Mouse (Mus musculus): Measurements from ENCODE around the gene Gtdc1. TPM values are rescaled to one million over a fixed set of nuclear protein-coding genes. Genes with fewer than 3 reads are reported as not detected.

Gene Gtdc1
- polyA plus RNA-seq, 1 experiment from 2014 or later: 14.9 TPM

DNA sequence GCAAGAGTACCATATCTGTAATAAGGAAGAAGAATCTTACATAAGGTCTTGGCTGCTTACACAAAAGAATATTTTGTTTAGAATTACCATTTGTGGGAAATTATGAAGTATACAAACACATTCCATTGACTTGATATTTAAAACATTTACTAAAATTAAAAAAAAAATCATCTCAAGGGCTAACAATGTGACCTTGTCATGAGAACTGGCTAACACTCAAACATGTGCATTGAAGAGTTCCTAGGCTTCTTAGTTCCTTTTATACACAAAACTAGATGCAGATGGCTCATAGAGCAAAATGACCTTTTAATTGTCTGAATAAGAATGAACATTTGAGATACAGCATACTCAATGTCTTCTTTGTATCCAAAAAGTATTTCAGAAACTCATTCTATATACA lies 344.0 kb downstream of the Gtdc1 start:
- Histone ChIP-seq H3K27me3 (no peaks in the 10 kb centered on the region), H3K4me3 (replicated peaks) (no peak overlapping the region), H3K9me3 (replicated peaks) (no peaks in the 10 kb centered on the region), H3K9ac (no peak overlapping the region), H3K36me3 (no peaks in the 10 kb centered on the region), H3K4me2 (replicated peaks) (no peak overlapping the region), H3K27ac (replicated peaks) (no peak overlapping the region), H3K4me1 (no peaks in the 10 kb centered on the region)
- no peak for ATAC-seq (ENCODE audit: insufficient number of reproducible peaks, low FRiP score, low TSS enrichment, low read depth)

DNA sequence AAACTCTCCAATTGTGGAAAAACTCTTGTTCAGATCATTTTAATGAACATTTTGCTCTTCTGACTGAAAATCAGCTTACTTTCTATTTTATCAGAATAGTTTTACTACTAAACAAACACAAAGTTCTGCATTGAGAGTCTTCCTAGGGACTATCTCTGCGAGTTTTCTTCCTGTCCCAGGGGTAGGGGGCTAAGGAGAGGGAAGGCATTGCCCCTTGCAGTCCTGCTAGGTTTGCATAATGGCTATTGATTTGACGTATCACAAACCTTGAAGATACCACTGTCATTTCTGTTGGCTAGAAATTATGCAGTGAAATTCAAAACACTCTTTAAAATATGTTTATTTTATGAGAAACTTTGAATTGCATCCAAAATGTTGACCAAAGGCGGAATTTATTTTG lies 355.6 kb downstream of the Gtdc1 start:
- no peaks in the 10 kb centered on the region for H3K36me3 ChIP-seq
- H3K4me3 ChIP-seq (replicated peaks): no peak overlapping the region
- H3K9me3 ChIP-seq (replicated peaks): no peaks in the 10 kb centered on the region
- no peak overlapping the region for H3K4me2 ChIP-seq (replicated peaks)
- no peak overlapping the region for H3K27ac ChIP-seq (replicated peaks)
- 56% methylated on average over 3 of the region's 3 CpGs for WGBS
- H3K9ac ChIP-seq: no peak overlapping the region
- no peaks in the 10 kb centered on the region for H3K27me3 ChIP-seq
- 0 out of 2 replicates have a peak, but pooled peaks cover 4% of the 10 kb centered on the region for H3K4me1 ChIP-seq
- no peak for ATAC-seq (ENCODE audit: insufficient number of reproducible peaks, low FRiP score, low TSS enrichment, low read depth)

DNA sequence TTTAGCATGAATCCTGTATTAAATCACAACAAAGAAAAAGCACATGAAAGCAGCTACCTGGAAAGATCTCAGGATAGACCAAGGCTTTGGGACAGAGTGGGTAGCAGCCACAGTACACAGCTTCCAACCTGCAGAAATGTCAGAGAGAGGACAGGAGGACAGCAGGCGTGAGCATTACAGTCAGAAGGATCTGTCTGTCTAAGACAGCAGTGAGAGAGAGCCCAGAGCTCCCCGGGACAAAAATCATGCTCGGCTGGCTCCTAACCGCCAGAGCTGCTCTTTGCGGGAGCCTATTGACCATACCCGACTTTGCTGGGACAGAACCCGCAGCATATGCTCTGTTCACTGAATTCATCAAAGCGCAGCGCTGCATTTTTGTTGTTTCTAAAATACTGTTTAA lies 356.3 kb downstream of the Gtdc1 start:
- H3K9me3 ChIP-seq (replicated peaks): no peaks in the 10 kb centered on the region
- H3K27ac ChIP-seq (replicated peaks): peak overlapping the region; percentile 13; the same call in 1 of the 2 replicates
- no peak overlapping the region for H3K4me3 ChIP-seq (replicated peaks)
- no peaks in the 10 kb centered on the region for H3K27me3 ChIP-seq
- no peaks in the 10 kb centered on the region for H3K36me3 ChIP-seq
- no peak for ATAC-seq (ENCODE audit: insufficient number of reproducible peaks, low FRiP score, low TSS enrichment, low read depth)
- no peak overlapping the region for H3K9ac ChIP-seq
- H3K4me1 ChIP-seq: 0 out of 2 replicates have a peak, but pooled peaks cover 4% of the 10 kb centered on the region
- 41% methylated on average over 9 of the region's 9 CpGs for whole genome bisulfite sequencing
- H3K4me2 ChIP-seq (replicated peaks): peak overlapping the region; percentile 8; the same call in 1 of the 2 replicates

DNA sequence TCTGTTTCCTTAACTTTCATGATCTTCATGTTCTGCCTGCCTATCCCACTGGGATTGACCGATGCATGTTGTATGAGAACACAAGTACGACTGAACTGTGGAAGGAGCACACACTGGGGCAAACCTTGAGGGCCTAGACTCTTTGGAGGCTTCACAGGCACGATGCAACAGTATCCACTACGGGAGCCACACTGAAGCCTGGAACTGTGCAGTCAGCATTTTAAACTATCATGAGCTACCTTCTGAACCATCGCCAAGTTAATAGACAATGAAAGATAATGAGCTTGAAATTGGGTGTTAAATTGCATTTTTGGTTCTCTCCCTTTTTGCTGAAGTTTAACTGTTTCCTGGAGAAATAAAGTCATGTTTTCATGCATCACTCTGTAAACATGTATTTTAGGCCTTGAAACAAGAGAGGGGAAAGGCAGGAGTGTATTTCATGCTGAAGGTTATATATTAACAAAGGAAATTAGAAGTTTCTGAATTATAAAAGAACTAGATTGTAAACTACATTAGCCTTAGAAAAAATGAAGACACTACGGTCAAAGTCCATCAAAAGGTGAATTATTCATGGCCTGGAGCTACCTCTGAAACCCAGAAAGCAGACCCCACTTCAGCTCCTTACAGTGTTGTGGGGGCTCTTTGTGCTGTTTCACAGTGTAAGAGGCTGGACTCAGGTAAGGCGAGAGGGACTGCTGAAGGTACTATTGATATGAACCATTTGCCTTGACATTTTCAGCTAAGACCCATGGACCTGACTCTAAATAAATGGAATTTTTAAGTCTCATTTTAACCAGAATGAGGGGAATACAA lies 358.1 kb downstream of the Gtdc1 start:
- ATAC-seq (ENCODE audit: insufficient number of reproducible peaks, low FRiP score, low TSS enrichment, low read depth): no peak
- Histone ChIP-seq H3K4me2 (replicated peaks) (no peak overlapping the region), H3K4me3 (replicated peaks) (no peak overlapping the region), H3K36me3 (no peaks in the 10 kb centered on the region), H3K27ac (replicated peaks) (no peak overlapping the region), H3K27me3 (no peaks in the 10 kb centered on the region), H3K4me1 (0 out of 2 replicates have a peak, but pooled peaks cover 7% of the 10 kb centered on the region), H3K9me3 (replicated peaks) (no peaks in the 10 kb centered on the region), H3K9ac (no peak overlapping the region)
- 71% methylated on average over 7 of the region's 7 CpGs for WGBS

DNA sequence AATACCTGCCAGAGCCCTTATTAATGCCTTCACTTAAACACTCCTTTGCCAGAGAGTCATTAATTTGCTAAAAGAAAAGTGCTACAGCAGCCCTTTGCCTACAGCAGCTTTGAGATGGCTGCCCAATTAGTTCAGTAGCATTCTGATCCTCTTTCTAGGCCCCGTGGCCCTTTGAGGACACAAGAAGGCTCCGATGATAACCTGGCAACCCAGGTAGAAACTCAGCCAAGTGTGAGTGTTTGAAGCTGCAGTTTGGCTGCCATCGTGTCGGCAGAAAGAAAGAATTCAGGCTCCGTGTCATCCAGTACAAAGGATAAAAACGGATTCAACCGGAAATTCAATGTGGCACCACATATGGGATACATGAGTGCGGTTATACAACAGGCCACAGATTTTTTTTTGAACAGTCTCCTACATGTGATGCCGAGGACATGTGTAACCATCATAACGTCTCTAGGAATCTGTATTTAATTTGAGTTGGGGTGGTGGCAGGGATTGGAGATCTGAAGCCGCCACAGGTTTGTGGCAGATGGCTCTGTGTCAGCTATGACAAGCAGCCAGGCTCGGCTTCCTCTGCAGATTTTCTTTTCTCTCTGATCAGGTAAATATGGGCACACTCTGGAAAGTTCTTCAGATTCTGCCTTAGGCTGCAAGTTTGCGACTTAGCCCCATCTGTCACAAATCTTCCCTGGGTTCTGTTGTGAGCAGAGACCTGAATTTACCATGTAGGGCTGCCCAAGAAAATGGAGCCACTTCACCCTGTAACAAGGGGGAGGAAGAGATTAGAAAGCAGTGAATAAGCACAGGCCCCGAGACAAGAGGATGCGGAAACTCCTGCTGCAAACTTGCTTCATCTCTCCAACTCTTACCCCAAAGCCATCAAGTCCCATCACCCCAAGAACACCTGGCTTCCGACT lies 362.4 kb downstream of the Gtdc1 start:
- H3K9me3 ChIP-seq (replicated peaks): no peaks in the 10 kb centered on the region
- H3K4me1 ChIP-seq: 0 out of 2 replicates have a peak, but pooled peaks cover 5% of the 10 kb centered on the region
- H3K9ac ChIP-seq: no peak overlapping the region
- no peaks in the 10 kb centered on the region for H3K36me3 ChIP-seq
- no peaks in the 10 kb centered on the region for H3K27me3 ChIP-seq
- peak overlapping the region; percentile 45 for H3K27ac ChIP-seq (replicated peaks)
- ATAC-seq (ENCODE audit: insufficient number of reproducible peaks, low FRiP score, low TSS enrichment, low read depth): peak; percentile 4; the same call in 1 of the 2 replicates
- 45% methylated on average over 16 of the region's 16 CpGs for WGBS
- no peak overlapping the region for H3K4me2 ChIP-seq (replicated peaks)
- H3K4me3 ChIP-seq (replicated peaks): no peak overlapping the region

DNA sequence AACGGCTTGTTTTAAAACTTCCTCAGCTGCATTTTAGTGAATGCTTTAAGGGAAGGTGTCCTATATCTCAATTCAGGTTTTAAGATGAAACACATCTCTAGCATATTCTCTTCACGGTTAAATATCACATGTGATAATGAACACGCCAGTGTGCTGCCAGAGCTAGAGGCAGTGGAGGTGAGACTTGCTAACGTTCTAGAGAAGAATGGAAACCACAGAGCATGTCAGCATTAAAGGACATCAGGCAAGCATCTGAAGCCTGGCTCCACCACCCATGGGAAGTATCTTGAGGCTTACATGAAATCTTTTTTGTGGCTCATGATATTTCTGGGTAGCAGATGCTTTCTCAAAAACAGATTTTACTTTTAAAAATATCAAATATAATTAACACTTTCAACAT lies 365.7 kb downstream of the Gtdc1 start:
- Histone ChIP-seq H3K27me3 (no peaks in the 10 kb centered on the region), H3K9ac (no peak overlapping the region), H3K36me3 (no peaks in the 10 kb centered on the region), H3K4me2 (replicated peaks) (no peak overlapping the region), H3K27ac (replicated peaks) (no peak overlapping the region), H3K4me3 (replicated peaks) (no peak overlapping the region), H3K4me1 (peaks cover 31% of the 10 kb centered on the region), H3K9me3 (replicated peaks) (no peaks in the 10 kb centered on the region)
- no peak for ATAC-seq (ENCODE audit: insufficient number of reproducible peaks, low FRiP score, low TSS enrichment, low read depth)
- 66% methylated on average over 4 of the region's 4 CpGs for WGBS

DNA sequence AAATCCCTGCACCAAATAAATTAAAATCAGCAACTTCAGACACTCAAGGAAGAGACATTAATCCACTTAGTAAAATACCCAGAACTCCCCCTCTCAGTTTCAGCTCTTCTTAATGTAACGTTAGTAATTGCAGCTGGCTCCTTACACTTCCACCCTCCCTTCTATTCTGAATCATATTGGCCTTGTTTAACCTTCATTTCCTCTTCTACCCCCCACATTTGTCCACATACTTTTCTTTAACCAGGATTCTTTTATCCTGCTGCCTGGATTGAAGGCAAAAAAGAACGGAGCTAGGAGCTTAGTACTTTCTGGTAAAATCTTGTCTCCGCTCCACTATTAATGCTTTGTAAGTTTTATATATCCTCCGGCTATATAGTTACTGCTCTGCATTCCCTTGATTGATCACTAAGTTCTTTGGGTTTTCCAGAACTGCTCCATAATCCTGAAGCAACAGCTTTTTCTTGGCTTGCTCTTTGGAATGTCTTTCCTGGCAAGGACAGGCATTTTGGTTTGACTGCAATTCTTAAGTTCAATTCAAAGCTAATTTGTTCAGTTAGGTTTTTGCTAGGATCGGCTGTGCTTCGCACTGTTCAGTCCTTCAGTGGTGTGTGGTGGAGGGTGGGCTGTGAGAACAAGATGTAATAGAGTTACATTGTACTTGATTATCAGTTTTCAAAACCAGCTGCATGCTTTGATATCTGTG lies 368.1 kb downstream of the Gtdc1 start:
- H3K9me3 ChIP-seq (replicated peaks): no peaks in the 10 kb centered on the region
- peak overlapping the region; percentile 86; the same call in 1 of the 2 replicates for H3K4me2 ChIP-seq (replicated peaks)
- no peak overlapping the region for H3K9ac ChIP-seq
- WGBS: 30% methylated on average over 6 of the region's 6 CpGs
- H3K4me3 ChIP-seq (replicated peaks): no peak overlapping the region
- peaks cover 32% of the 10 kb centered on the region for H3K4me1 ChIP-seq
- H3K27ac ChIP-seq (replicated peaks): peak overlapping the region; percentile 80; the same call in 1 of the 2 replicates
- H3K27me3 ChIP-seq: no peaks in the 10 kb centered on the region
- no peaks in the 10 kb centered on the region for H3K36me3 ChIP-seq
- no peak for ATAC-seq (ENCODE audit: insufficient number of reproducible peaks, low FRiP score, low TSS enrichment, low read depth)

DNA sequence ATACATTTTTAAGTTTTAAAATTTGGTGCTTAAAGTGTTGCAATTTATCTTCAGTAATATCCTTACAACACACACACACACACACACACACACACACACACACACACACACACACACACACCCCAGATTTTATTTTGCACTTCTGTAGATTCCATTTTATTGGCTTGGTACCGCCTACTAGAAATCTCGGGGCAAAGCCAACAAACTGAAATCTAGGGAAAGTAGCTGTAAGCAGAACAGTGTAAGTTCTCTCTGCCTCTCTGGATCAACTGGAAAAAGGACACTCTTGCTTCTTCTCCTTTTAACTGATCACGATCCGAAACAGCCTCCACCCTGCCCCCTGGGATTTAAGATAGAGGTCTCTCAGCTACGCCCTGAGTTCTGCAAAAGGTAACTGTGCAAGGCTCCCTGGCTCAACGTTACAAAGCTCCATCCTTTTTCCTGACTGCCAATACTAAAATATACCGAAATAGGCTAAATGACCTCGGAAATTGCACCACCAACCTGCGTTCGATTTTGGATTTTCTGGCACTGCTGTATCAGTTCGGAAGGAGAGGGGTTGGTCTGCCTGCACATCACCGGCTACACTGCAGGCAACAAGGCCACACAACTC lies 369.7 kb downstream of the Gtdc1 start:
- Histone ChIP-seq H3K27me3 (no peaks in the 10 kb centered on the region), H3K4me3 (replicated peaks) (peak overlapping the region; percentile 49), H3K9ac (no peak overlapping the region), H3K36me3 (no peaks in the 10 kb centered on the region), H3K4me2 (replicated peaks) (peak overlapping the region; percentile 86), H3K4me1 (peaks cover 32% of the 10 kb centered on the region), H3K27ac (replicated peaks) (peak overlapping the region; percentile 80), H3K9me3 (replicated peaks) (no peaks in the 10 kb centered on the region)
- WGBS: 25% methylated on average over 12 of the region's 12 CpGs
- ATAC-seq (ENCODE audit: insufficient number of reproducible peaks, low FRiP score, low TSS enrichment, low read depth): no peak

DNA sequence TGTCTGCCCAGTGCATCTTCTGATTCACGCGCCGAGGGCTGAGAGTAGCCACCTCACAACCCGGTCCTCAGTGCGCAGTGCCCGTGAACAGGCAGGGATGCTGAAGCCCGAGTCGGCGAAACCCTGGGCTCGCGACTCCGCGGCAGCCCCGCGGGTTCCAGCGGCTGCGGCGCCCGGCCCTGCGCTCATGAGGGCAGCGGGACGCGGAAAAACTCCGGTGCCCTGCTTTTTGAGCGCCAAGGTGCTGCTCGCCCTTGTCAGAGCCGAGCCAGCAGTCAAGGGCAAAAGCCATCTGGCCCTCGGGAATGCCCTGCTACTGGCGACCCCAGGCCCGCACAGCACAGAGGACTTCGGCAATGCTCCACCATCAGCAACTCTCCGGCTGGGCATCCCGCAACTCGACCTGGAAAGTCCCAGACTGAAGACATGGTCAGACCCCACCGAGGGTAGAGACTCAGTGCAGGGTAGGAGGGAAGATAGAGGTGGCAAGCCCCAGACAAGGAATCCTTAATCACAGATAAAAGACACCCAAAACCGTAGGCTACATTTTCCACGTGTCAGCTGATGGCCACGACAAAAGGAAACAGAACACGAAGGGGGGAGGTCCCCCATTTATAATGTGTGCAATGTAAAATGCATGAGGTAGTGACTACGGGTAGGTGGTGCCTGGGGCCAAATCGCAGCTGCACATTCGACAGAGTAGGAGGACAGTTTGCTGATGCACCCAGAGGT lies 370.4 kb downstream of the Gtdc1 start:
- no peaks in the 10 kb centered on the region for H3K27me3 ChIP-seq
- peak overlapping the region; percentile 80 for H3K27ac ChIP-seq (replicated peaks)
- no peaks in the 10 kb centered on the region for H3K9me3 ChIP-seq (replicated peaks)
- H3K9ac ChIP-seq: peak overlapping the region; percentile 42
- no peaks in the 10 kb centered on the region for H3K36me3 ChIP-seq
- H3K4me1 ChIP-seq: peaks cover 32% of the 10 kb centered on the region
- peak overlapping the region; percentile 49 for H3K4me3 ChIP-seq (replicated peaks)
- peak overlapping the region; percentile 86 for H3K4me2 ChIP-seq (replicated peaks)
- peak; percentile 54; the same call in 1 of the 2 replicates for ATAC-seq (ENCODE audit: insufficient number of reproducible peaks, low FRiP score, low TSS enrichment, low read depth)
- 1% methylated on average over 42 of the region's 42 CpGs for WGBS

DNA sequence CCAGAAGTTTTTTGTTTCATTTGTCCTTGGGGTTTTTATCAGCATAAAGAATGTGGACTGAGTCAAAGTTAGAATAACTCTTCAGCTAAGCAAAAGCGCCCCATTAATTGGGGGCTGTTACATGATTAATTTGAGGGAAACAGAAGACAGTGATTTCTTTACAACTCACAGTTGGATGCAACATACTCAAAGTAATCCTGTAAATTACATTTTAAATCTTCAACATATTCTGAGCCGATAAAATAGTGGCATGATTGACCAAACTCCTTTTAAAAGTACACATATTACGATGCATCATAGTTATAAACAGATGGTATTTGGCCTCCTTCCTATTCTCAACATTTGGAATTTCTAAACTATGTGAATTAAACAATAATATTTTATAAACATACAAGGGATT lies 372.7 kb downstream of the Gtdc1 start:
- 55% methylated on average over 3 of the region's 3 CpGs for WGBS
- peaks cover 29% of the 10 kb centered on the region for H3K4me1 ChIP-seq

More for the DNA sequence above, 372.7 kb downstream of the Gtdc1 start:
- no peak overlapping the region for H3K9ac ChIP-seq
- no peak overlapping the region for H3K27ac ChIP-seq (replicated peaks)
- no peak for ATAC-seq (ENCODE audit: insufficient number of reproducible peaks, low FRiP score, low TSS enrichment, low read depth)
- no peaks in the 10 kb centered on the region for H3K36me3 ChIP-seq
- no peaks in the 10 kb centered on the region for H3K27me3 ChIP-seq
- H3K4me2 ChIP-seq (replicated peaks): no peak overlapping the region
- H3K9me3 ChIP-seq (replicated peaks): no peaks in the 10 kb centered on the region
- no peak overlapping the region for H3K4me3 ChIP-seq (replicated peaks)

All from embryonic facial prominence, embryonic 15.5 days (tissue).